Mouse (Mus musculus) forebrain, embryonic 12.5 days (tissue): ENCODE measurements around the gene Pcdh9. TPM values are rescaled to one million over a fixed set of nuclear protein-coding genes. Genes with fewer than 3 reads are reported as not detected.
A peak's percentile ranks its signal among the peaks of the same experiment; 100 is the strongest.

Source experiments
- ATAC-seq: fragments of 200-750 bp; cut with Nextera tagmentation; 2 replicates; pipeline ENCODE4 v1.8.0; 2017; ENCODE audit warnings: moderate TSS enrichment; ENCODE audit not compliant: low FRiP score
- H3K27ac ChIP-seq: fragments of 300-500 bp; sonication (generic); 2 replicates; pipeline ENCODE4 v1.5.1; 2016; ENCODE audit warnings: mild to moderate bottlenecking
- H3K27me3 ChIP-seq: fragments of 300-500 bp; sonication (generic); 2 replicates; pipeline ENCODE4 v1.6.1; 2016; ENCODE audit warnings: mild to moderate bottlenecking
- H3K36me3 ChIP-seq: fragments of 300-500 bp; sonication (generic); replicated peaks from 2 replicates; pipeline ENCODE4 v1.6.1; 2016; ENCODE audit warnings: mild to moderate bottlenecking
- H3K4me1 ChIP-seq: fragments of 300-500 bp; sonication (generic); 2 replicates; pipeline ENCODE4 v1.6.1; 2016
- H3K4me2 ChIP-seq: fragments of 300-500 bp; sonication (generic); 2 replicates; pipeline ENCODE4 v1.6.1; 2016; ENCODE audit warnings: mild to moderate bottlenecking, moderate library complexity
- H3K4me3 ChIP-seq: fragments of 300-500 bp; sonication (generic); replicated peaks from 2 replicates; pipeline ENCODE4 v1.5.1; 2016; ENCODE audit warnings: mild to moderate bottlenecking
- H3K9ac ChIP-seq: fragments of 300-500 bp; sonication (generic); 2 replicates; pipeline ENCODE4 v1.6.1; 2016; ENCODE audit warnings: mild to moderate bottlenecking
- H3K9me3 ChIP-seq: fragments of 300-500 bp; sonication (generic); 2 replicates; pipeline ENCODE4 v1.6.1; 2016
- WGBS: fragments of 180-500 bp; shearing (Covaris S2); methylation state at CpG from one replicate; pipeline ENCODE4 v1.1.7; 2016; 5-methylcytosine and 5-hydroxymethylcytosine counted together
- polyA plus RNA-seq: library from polyadenylated mRNA; unstranded; fragments of >200 nt; fragmentation: Nextera tagmentation; extraction: Ambion mirVana; gene quantifications from 2 replicates; pipeline ENCODE4 v1.2.1, GENCODE M21; 2016

Gene Pcdh9
- polyA plus RNA-seq, 1 experiment from 2014 or later, result 90.0 TPM

GRCm38 (mm10) chr14:93415496-93415895, 475.0 kb downstream of the Pcdh9 start:
- WGBS, result 93% methylated on average over 2 of the region's 2 CpGs
- no peak overlapping the region for H3K4me2 ChIP-seq
- no peak overlapping the region for H3K9ac ChIP-seq
- no peaks in the 10 kb centered on the region for H3K36me3 ChIP-seq
- ATAC-seq, result no peak
- H3K4me3 ChIP-seq, result no peak overlapping the region
- no peak overlapping the region for H3K27ac ChIP-seq
- no peaks in the 10 kb centered on the region for H3K27me3 ChIP-seq
- no peaks in the 10 kb centered on the region for H3K9me3 ChIP-seq
- H3K4me1 ChIP-seq, result peaks cover 8% of the 10 kb centered on the region

GRCm38 (mm10) chr14:93409314-93409713, 481.2 kb downstream of the Pcdh9 start:
- no peak overlapping the region for H3K4me3 ChIP-seq
- 87% methylated on average over 1 of the region's 1 CpGs for WGBS
- H3K36me3 ChIP-seq, result no peaks in the 10 kb centered on the region
- H3K9ac ChIP-seq, result no peak overlapping the region
- H3K4me2 ChIP-seq, result no peak overlapping the region
- H3K27ac ChIP-seq, result no peak overlapping the region
- no peak for ATAC-seq
- no peaks in the 10 kb centered on the region for H3K4me1 ChIP-seq
- H3K9me3 ChIP-seq, result no peaks in the 10 kb centered on the region
- no peaks in the 10 kb centered on the region for H3K27me3 ChIP-seq

- Histone ChIP-seq H3K27ac (no peak overlapping the region), H3K4me1 (no peaks in the 10 kb centered on the region), H3K4me3 (no peak overlapping the region), H3K4me2 (no peak overlapping the region), H3K36me3 (no peaks in the 10 kb centered on the region), H3K27me3 (no peaks in the 10 kb centered on the region), H3K9me3 (no peaks in the 10 kb centered on the region), H3K9ac (no peak overlapping the region)
- no peak for ATAC-seq
- WGBS, result 90% methylated on average over 5 of the region's 5 CpGs
These were observed 482.7 kb downstream of the Pcdh9 start for GRCm38 (mm10) chr14:93407747-93408146.

GRCm38 (mm10) chr14:93385090-93385489, 505.4 kb downstream of the Pcdh9 start:
- no peaks in the 10 kb centered on the region for H3K27me3 ChIP-seq
- WGBS, result 83% methylated on average over 2 of the region's 2 CpGs
- no peak for ATAC-seq

GRCm38 (mm10) chr14:93381163-93381562, 509.3 kb downstream of the Pcdh9 start:
- Histone ChIP-seq H3K36me3 (no peaks in the 10 kb centered on the region), H3K4me2 (no peak overlapping the region), H3K27me3 (no peaks in the 10 kb centered on the region), H3K4me3 (no peak overlapping the region), H3K9me3 (no peaks in the 10 kb centered on the region), H3K27ac (no peak overlapping the region), H3K4me1 (0 out of 2 replicates have a peak, but pooled peaks cover 3% of the 10 kb centered on the region), H3K9ac (no peak overlapping the region)
- WGBS, result 42% methylated on average over 4 of the region's 4 CpGs
- ATAC-seq, result peak; percentile 81

More at GRCm38 (mm10) chr14:93385090-93385489, 505.4 kb downstream of the Pcdh9 start:
- Histone ChIP-seq H3K4me2 (no peak overlapping the region), H3K4me3 (no peak overlapping the region), H3K9me3 (no peaks in the 10 kb centered on the region), H3K4me1 (0 out of 2 replicates have a peak, but pooled peaks cover 3% of the 10 kb centered on the region), H3K27ac (no peak overlapping the region), H3K36me3 (no peaks in the 10 kb centered on the region), H3K9ac (no peak overlapping the region)

- H3K36me3 ChIP-seq, result no peaks in the 10 kb centered on the region
- no peaks in the 10 kb centered on the region for H3K27me3 ChIP-seq
- no peak overlapping the region for H3K4me2 ChIP-seq
- no peak overlapping the region for H3K4me3 ChIP-seq
- no peaks in the 10 kb centered on the region for H3K9me3 ChIP-seq
- WGBS, result 43% methylated on average over 1 of the region's 1 CpGs
- peak overlapping the region; percentile 21; the same call in 1 of the 2 replicates for H3K27ac ChIP-seq
- H3K4me1 ChIP-seq, result 0 out of 2 replicates have a peak, but pooled peaks cover 3% of the 10 kb centered on the region
- no peak overlapping the region for H3K9ac ChIP-seq
- ATAC-seq, result peak; percentile 60; the same call in 1 of the 2 replicates
These were observed 509.7 kb downstream of the Pcdh9 start for GRCm38 (mm10) chr14:93380757-93381156.

GRCm38 (mm10) chr14:93376159-93376558, 514.3 kb downstream of the Pcdh9 start:
- ATAC-seq, result no peak
- no peaks in the 10 kb centered on the region for H3K27me3 ChIP-seq
- H3K4me2 ChIP-seq, result no peak overlapping the region
- no peaks in the 10 kb centered on the region for H3K9me3 ChIP-seq
- H3K4me3 ChIP-seq, result no peak overlapping the region
- 0 out of 2 replicates have a peak, but pooled peaks cover 3% of the 10 kb centered on the region for H3K4me1 ChIP-seq
- no peak overlapping the region for H3K27ac ChIP-seq
- no peaks in the 10 kb centered on the region for H3K36me3 ChIP-seq
- no peak overlapping the region for H3K9ac ChIP-seq
- WGBS, result 88% methylated on average over 4 of the region's 4 CpGs

GRCm38 (mm10) chr14:93374181-93374580, 516.3 kb downstream of the Pcdh9 start:
- H3K27ac ChIP-seq, result no peak overlapping the region
- no peak overlapping the region for H3K4me2 ChIP-seq
- H3K4me3 ChIP-seq, result no peak overlapping the region
- no peak overlapping the region for H3K9ac ChIP-seq
- H3K36me3 ChIP-seq, result no peaks in the 10 kb centered on the region
- H3K4me1 ChIP-seq, result no peaks in the 10 kb centered on the region
- no peak for ATAC-seq
- 73% methylated on average over 4 of the region's 4 CpGs for WGBS
- H3K27me3 ChIP-seq, result no peaks in the 10 kb centered on the region
- no peaks in the 10 kb centered on the region for H3K9me3 ChIP-seq

GRCm38 (mm10) chr14:93354150-93354549, 536.3 kb downstream of the Pcdh9 start:
- Histone ChIP-seq H3K9me3 (no peaks in the 10 kb centered on the region), H3K27me3 (no peaks in the 10 kb centered on the region), H3K4me2 (no peak overlapping the region), H3K36me3 (no peaks in the 10 kb centered on the region), H3K27ac (no peak overlapping the region), H3K4me1 (no peaks in the 10 kb centered on the region), H3K9ac (no peak overlapping the region), H3K4me3 (no peak overlapping the region)
- WGBS, result 91% methylated on average over 3 of the region's 3 CpGs
- ATAC-seq, result no peak

- Histone ChIP-seq H3K9me3 (no peaks in the 10 kb centered on the region), H3K9ac (no peak overlapping the region), H3K36me3 (no peaks in the 10 kb centered on the region), H3K27me3 (no peaks in the 10 kb centered on the region), H3K4me3 (no peak overlapping the region), H3K4me2 (no peak overlapping the region), H3K27ac (no peak overlapping the region), H3K4me1 (0 out of 2 replicates have a peak, but pooled peaks cover 3% of the 10 kb centered on the region)
- no peak for ATAC-seq
- WGBS, result 66% methylated on average over 6 of the region's 6 CpGs
These were observed 539.6 kb downstream of the Pcdh9 start for GRCm38 (mm10) chr14:93350906-93351305.

GRCm38 (mm10) chr14:93349166-93349565, 541.3 kb downstream of the Pcdh9 start:
- 36% methylated on average over 7 of the region's 7 CpGs for WGBS
- no peak overlapping the region for H3K4me2 ChIP-seq
- ATAC-seq, result no peak
- H3K36me3 ChIP-seq, result no peaks in the 10 kb centered on the region
- no peaks in the 10 kb centered on the region for H3K27me3 ChIP-seq
- no peak overlapping the region for H3K27ac ChIP-seq
- H3K9ac ChIP-seq, result no peak overlapping the region
- H3K9me3 ChIP-seq, result no peaks in the 10 kb centered on the region
- no peak overlapping the region for H3K4me3 ChIP-seq
- 0 out of 2 replicates have a peak, but pooled peaks cover 3% of the 10 kb centered on the region for H3K4me1 ChIP-seq

- Histone ChIP-seq H3K27me3 (no peaks in the 10 kb centered on the region; the same call in 1 of the 2 replicates), H3K4me3 (no peak overlapping the region), H3K9ac (no peak overlapping the region), H3K4me2 (no peak overlapping the region), H3K4me1 (0 out of 2 replicates have a peak, but pooled peaks cover 3% of the 10 kb centered on the region), H3K36me3 (no peaks in the 10 kb centered on the region), H3K27ac (no peak overlapping the region), H3K9me3 (no peaks in the 10 kb centered on the region)
- 43% methylated on average over 2 of the region's 2 CpGs for WGBS
- no peak for ATAC-seq
These were observed 543.4 kb downstream of the Pcdh9 start for GRCm38 (mm10) chr14:93347031-93347430.

- no peak overlapping the region for H3K9ac ChIP-seq
- H3K4me2 ChIP-seq, result no peak overlapping the region
- H3K4me3 ChIP-seq, result no peak overlapping the region
- WGBS, result 70% methylated on average over 3 of the region's 3 CpGs
- no peaks in the 10 kb centered on the region for H3K36me3 ChIP-seq
- H3K27me3 ChIP-seq, result no peaks in the 10 kb centered on the region; the same call in 1 of the 2 replicates
- no peak for ATAC-seq
- no peaks in the 10 kb centered on the region for H3K9me3 ChIP-seq
- 0 out of 2 replicates have a peak, but pooled peaks cover 3% of the 10 kb centered on the region for H3K4me1 ChIP-seq
- no peak overlapping the region for H3K27ac ChIP-seq
These were observed 547.7 kb downstream of the Pcdh9 start for GRCm38 (mm10) chr14:93342781-93343180.
